Comparison of ENCODE assay signal across 12 mouse cellular contexts in the genomic region with DNA sequence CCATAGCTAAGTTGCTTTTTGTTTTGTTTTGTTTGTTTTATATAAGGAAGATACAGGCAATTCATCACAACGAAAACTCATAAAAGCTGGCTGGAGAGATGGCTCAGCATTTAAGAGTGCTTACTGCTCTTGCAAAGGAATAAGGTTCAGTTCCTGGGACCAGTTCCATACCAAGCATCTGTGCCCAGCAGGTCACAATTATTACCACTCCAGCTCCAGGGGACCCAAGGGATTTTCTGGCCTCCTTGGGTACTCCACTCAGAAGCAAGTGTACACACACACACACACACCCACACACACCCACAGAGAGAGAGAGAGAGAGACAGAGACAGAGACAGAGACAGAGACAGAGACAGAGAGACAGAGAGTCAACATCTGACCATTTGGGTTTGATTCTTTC.
DNase-seq lines count a peak whose midpoint lies in the region.
"Had no signal": no experiment of that assay in that cellular context is flagged by ENCODE, and none has a peak within 500 bp of the region (broad histone marks: within the 10 kb centered on the region; RNA-seq: fewer than 3 reads in every experiment).

No protein-coding gene starts in this region.

- intact Hi-C loops in left cerebral cortex, postnatal 4 days (cut with DNase I), result no loop called here

- DNase-seq in cerebellum, postnatal 14 days, result peak; percentile 32 to 42
- no peak for DNase-seq in cerebellum, adult 9-11 months
- DNase-seq in left cerebral cortex, postnatal 4 days, result peak; percentile 27
- DNase-seq in left cerebral cortex, adult 9 months (ENCODE audit: low spot score in 2 of 2), result no peak
- DNase-seq in urinary bladder, postnatal 36 days (ENCODE audit: low spot score in 2 of 2), result no peak
- DNase-seq: adrenal gland, adult 2 months; adrenal gland, postnatal 10 days; adrenal gland, postnatal 25 days; cerebellum, adult 11 months; cerebellum, adult 18-20 months; cerebellum, adult 8-10 months; embryo, embryonic 11 days had no signal

Comparison
In these comparisons a context has a peak if more than half of its experiments do, and no peak if none do; other contexts are left out.
1. DNase-seq: peak in cerebellum, postnatal 14 days (2 of 2) and left cerebral cortex, postnatal 4 days (single experiment); none in cerebellum, adult 9-11 months (single experiment), left cerebral cortex, adult 9 months (0 of 2) and urinary bladder, postnatal 36 days (0 of 2).